Mouse (Mus musculus): ENCODE data around the gene Cbl.

The Cbl gene

GRCm38 (mm10) chr9:44182260-44182659 lies 51.6 kb downstream of the Cbl start:
- DNase-seq (ENCODE audit: low spot score in 2 of 2): no peak

GRCm38 (mm10) chr9:44181537-44181936 lies 52.3 kb downstream of the Cbl start:
- DNase-seq (ENCODE audit: low spot score in 2 of 2): no peak

GRCm38 (mm10) chr9:44178811-44179210 lies 55.0 kb downstream of the Cbl start:
- no peak for DNase-seq (ENCODE audit: low spot score in 2 of 2)

- no peak for DNase-seq (ENCODE audit: low spot score in 2 of 2)
Observed at GRCm38 (mm10) chr9:44178389-44178788, 55.5 kb downstream of the Cbl start.

- DNase-seq (ENCODE audit: low spot score in 2 of 2): no peak
Observed at GRCm38 (mm10) chr9:44177405-44177804, 56.4 kb downstream of the Cbl start.

GRCm38 (mm10) chr9:44175957-44176356 lies 57.9 kb downstream of the Cbl start:
- DNase-seq (ENCODE audit: low spot score in 2 of 2): no peak

- no peak for DNase-seq (ENCODE audit: low spot score in 2 of 2)
Observed at GRCm38 (mm10) chr9:44175556-44175955, 58.3 kb downstream of the Cbl start.

- no peak for DNase-seq (ENCODE audit: low spot score in 2 of 2)
Observed at GRCm38 (mm10) chr9:44170691-44171151, 63.1 kb downstream of the Cbl start.

- DNase-seq (ENCODE audit: low spot score in 2 of 2): no peak
Observed at GRCm38 (mm10) chr9:44168931-44169330, 64.9 kb downstream of the Cbl start.

- DNase-seq (ENCODE audit: low spot score in 2 of 2): no peak
Observed at GRCm38 (mm10) chr9:44159886-44160285, 74.0 kb downstream of the Cbl start.

GRCm38 (mm10) chr9:44147290-44147689 lies 86.6 kb downstream of the Cbl start:
- no peak for DNase-seq (ENCODE audit: low spot score in 2 of 2)

GRCm38 (mm10) chr9:44144718-44145060 lies 89.2 kb downstream of the Cbl start:
- no peak for DNase-seq (ENCODE audit: low spot score in 2 of 2)

GRCm38 (mm10) chr9:44144023-44144717 lies 89.7 kb downstream of the Cbl start:
- no peak for DNase-seq (ENCODE audit: low spot score in 2 of 2)

GRCm38 (mm10) chr9:44143421-44143820 lies 90.4 kb downstream of the Cbl start:
- no peak for DNase-seq (ENCODE audit: low spot score in 2 of 2)

- no peak for DNase-seq (ENCODE audit: low spot score in 2 of 2)
Observed at GRCm38 (mm10) chr9:44141951-44142350, 91.9 kb downstream of the Cbl start.

GRCm38 (mm10) chr9:44137846-44138245 lies 96.0 kb downstream of the Cbl start:
- no peak for DNase-seq (ENCODE audit: low spot score in 2 of 2)

- no peak for DNase-seq (ENCODE audit: low spot score in 2 of 2)
Observed at GRCm38 (mm10) chr9:44135731-44136411, 98.0 kb downstream of the Cbl start.

- DNase-seq (ENCODE audit: low spot score in 2 of 2): no peak
Observed at GRCm38 (mm10) chr9:44134851-44135730, 98.8 kb downstream of the Cbl start.

GRCm38 (mm10) chr9:44134101-44134850 lies 99.6 kb downstream of the Cbl start, which contains the start of gene Mcam:
TSS of gene Mcam (plus strand) at chr9:44134469.
- no peak for DNase-seq (ENCODE audit: low spot score in 2 of 2)

GRCm38 (mm10) chr9:44133287-44133686 lies 100.6 kb downstream of the Cbl start:
- no peak for DNase-seq (ENCODE audit: low spot score in 2 of 2)

- no peak for DNase-seq (ENCODE audit: low spot score in 2 of 2)
Observed at GRCm38 (mm10) chr9:44132200-44132599, 101.6 kb downstream of the Cbl start.

GRCm38 (mm10) chr9:44131276-44131590 lies 102.6 kb downstream of the Cbl start:
- no peak for DNase-seq (ENCODE audit: low spot score in 2 of 2)
